Comparison of ENCODE assay signal across 8 mouse cellular contexts in genomic region chr13:80806172-80806571, GRCm38 (mm10).
A peak's percentile ranks its signal among the peaks of the same experiment; 100 is the strongest.
DNase-seq lines count a peak whose midpoint lies in the region; ATAC-seq and TF ChIP-seq lines count a peak whose summit lies in the region.

No protein-coding gene starts in this region.

- no peak for TF ChIP-seq EP300 in CH12.LX (IDR thresholded peaks at IDR 0.05; ENCODE audit: low read length)

- no peaks in the 10 kb centered on the region for H3K79me2 ChIP-seq in CH12.LX (replicated peaks; ENCODE audit: control insufficient read depth, extremely low read depth, insufficient read depth, poor library complexity, severe bottlenecking)

- no peak overlapping the region for H3K9ac ChIP-seq in heart, embryonic 12.5 days
- no peak overlapping the region for H3K9ac ChIP-seq in CH12.LX (ENCODE audit: insufficient read depth, low read depth)
- H3K9ac ChIP-seq in forebrain, embryonic 13.5 days = no peak overlapping the region
- H3K9ac ChIP-seq in midbrain, embryonic 14.5 days (replicated peaks; ENCODE audit: low read length) = no peak overlapping the region

- no peak overlapping the region for H3K27ac ChIP-seq in heart, embryonic 12.5 days (ENCODE audit: poor library complexity, severe bottlenecking)
- H3K27ac ChIP-seq in CH12.LX (ENCODE audit: insufficient read depth, low read depth) = no peak overlapping the region
- H3K27ac ChIP-seq in forebrain, embryonic 13.5 days = no peak overlapping the region
- H3K27ac ChIP-seq in midbrain, embryonic 14.5 days (replicated peaks; ENCODE audit: low read depth, low read length) = no peak overlapping the region

- TF ChIP-seq RAD21 in CH12.LX (IDR thresholded peaks at IDR 0.05; ENCODE audit: low read depth, low read length) = peak; percentile 75

- peak; percentile 19 to 44 for DNase-seq in heart, postnatal 10 days
- peak; percentile 55 for DNase-seq in CH12.LX (ENCODE audit: extremely low read depth)
- peak; percentile 67 for DNase-seq in adrenal gland, postnatal 10 days
- peak; percentile 60 to 67 for DNase-seq in kidney, postnatal 4 days
- peak; percentile 77 for DNase-seq in midbrain, embryonic 14.5 days

- 48% methylated on average over 2 of the region's 2 CpGs for WGBS in heart, embryonic 12.5 days
- WGBS in forebrain, embryonic 13.5 days = 38% methylated on average over 2 of the region's 2 CpGs
- 54% methylated on average over 2 of the region's 2 CpGs for WGBS in midbrain, embryonic 14.5 days

- dilution Hi-C loops in CH12.LX (cut with MboI; ENCODE audit: extremely low pct_ligation_motif_present, extremely low pct_unique_long_range_greater_than_20kb, low sequenced_read_pairs) = no loop called here

- no peaks in the 10 kb centered on the region for H3K36me3 ChIP-seq in heart, embryonic 12.5 days
- H3K36me3 ChIP-seq in CH12.LX (replicated peaks in 1 of 2; ENCODE audit: control insufficient read depth in 1 of 2, insufficient read depth in 1 of 2, low read length in 1 of 2) = no peaks in the 10 kb centered on the region
- no peaks in the 10 kb centered on the region for H3K36me3 ChIP-seq in forebrain, embryonic 13.5 days (ENCODE audit: poor library complexity, severe bottlenecking)
- H3K36me3 ChIP-seq in midbrain, embryonic 14.5 days (ENCODE audit: control insufficient read depth, insufficient read depth, low read length) = no peaks in the 10 kb centered on the region

- no peaks in the 10 kb centered on the region for H3K4me1 ChIP-seq in heart, embryonic 12.5 days (replicated peaks)
- no peaks in the 10 kb centered on the region for H3K4me1 ChIP-seq in CH12.LX (ENCODE audit: control insufficient read depth in 1 of 2, insufficient read depth in 2 of 2)
- no peaks in the 10 kb centered on the region for H3K4me1 ChIP-seq in forebrain, embryonic 13.5 days
- no peaks in the 10 kb centered on the region for H3K4me1 ChIP-seq in midbrain, embryonic 14.5 days (ENCODE audit: control insufficient read depth, insufficient read depth, low read length)

- no peaks in the 10 kb centered on the region for H3K9me3 ChIP-seq in heart, embryonic 12.5 days (replicated peaks)
- no peaks in the 10 kb centered on the region for H3K9me3 ChIP-seq in CH12.LX (replicated peaks; ENCODE audit: low read length)
- H3K9me3 ChIP-seq in forebrain, embryonic 13.5 days (replicated peaks) = no peaks in the 10 kb centered on the region
- H3K9me3 ChIP-seq in midbrain, embryonic 14.5 days (ENCODE audit: control insufficient read depth, low read length) = no peaks in the 10 kb centered on the region

- TF ChIP-seq CTCF in CH12.LX (conservative IDR thresholded peaks at IDR 0.05 in 1 of 2, IDR thresholded peaks at IDR 0.05 in 1 of 2; ENCODE audit: low read depth in 2 of 2, low read length in 2 of 2) = peak; percentile 13 to 79; a peak in 3 of 4 replicates

- no peak for ATAC-seq in heart, embryonic 12.5 days (ENCODE audit: insufficient number of reproducible peaks, low FRiP score)
- peak; percentile 83; the same call in 1 of the 2 replicates for ATAC-seq in forebrain, embryonic 13.5 days
- peak; percentile 67 for ATAC-seq in midbrain, embryonic 14.5 days (ENCODE audit: low FRiP score, low TSS enrichment)
- ATAC-seq in inflammation-experienced regulatory T-cells, adult 6 months = no peak

- no peak for TF ChIP-seq POLR2A in CH12.LX (IDR thresholded peaks at IDR 0.05; ENCODE audit: low read depth, low read length)

- in situ Hi-C loops in CH12.LX (cut with MboI; ENCODE audit: low pct_ligation_motif_present, low pct_unique_long_range_greater_than_20kb, low sequenced_read_pairs) = no loop called here

- intact Hi-C loops in heart, postnatal 10 days (cut with DNase I) = no loop called here

- H3K4me2 ChIP-seq in heart, embryonic 12.5 days = no peak overlapping the region
- H3K4me2 ChIP-seq in CH12.LX (ENCODE audit: insufficient read depth, low read depth, poor library complexity, severe bottlenecking) = no peak overlapping the region
- no peak overlapping the region for H3K4me2 ChIP-seq in forebrain, embryonic 13.5 days
- no peak overlapping the region for H3K4me2 ChIP-seq in midbrain, embryonic 14.5 days (ENCODE audit: low read length)

- H3K4me3 ChIP-seq in heart, embryonic 12.5 days = no peak overlapping the region
- no peak overlapping the region for H3K4me3 ChIP-seq in CH12.LX (replicated peaks in 1 of 3; ENCODE audit: low read depth in 2 of 3, low read length in 2 of 3, poor library complexity in 1 of 3)
- H3K4me3 ChIP-seq in forebrain, embryonic 13.5 days = no peak overlapping the region
- no peak overlapping the region for H3K4me3 ChIP-seq in midbrain, embryonic 14.5 days (replicated peaks; ENCODE audit: low read depth, low read length)

- H3K27me3 ChIP-seq in heart, embryonic 12.5 days (replicated peaks) = no peaks in the 10 kb centered on the region
- no peaks in the 10 kb centered on the region for H3K27me3 ChIP-seq in CH12.LX (replicated peaks)
- H3K27me3 ChIP-seq in forebrain, embryonic 13.5 days = no peaks in the 10 kb centered on the region
- H3K27me3 ChIP-seq in midbrain, embryonic 14.5 days (ENCODE audit: control insufficient read depth, insufficient read depth, low read length) = no peaks in the 10 kb centered on the region

TF ChIP-seq in CH12.LX, 34 proteins besides CTCF, POLR2A, EP300 and RAD21:
- TF ChIP-seq SMC3 (IDR thresholded peaks at IDR 0.05; ENCODE audit: low read depth, low read length) (peak; percentile 53), MYC (IDR thresholded peaks at IDR 0.05; ENCODE audit: low read depth, low read length) (no peak)

Comparison
In these comparisons a context has a peak if more than half of its experiments do, and no peak if none do; other contexts are left out.
1. ATAC-seq: peak in forebrain, embryonic 13.5 days (single experiment) and midbrain, embryonic 14.5 days (single experiment); none in heart, embryonic 12.5 days (single experiment) and inflammation-experienced regulatory T-cells, adult 6 months (single experiment).
2. Peak in every context shown above with its lines, with median percentiles within 50 percentile points of each other: DNase-seq.